14 mouse cellular contexts compared by ENCODE assay signal in genomic region chr14:57536820-57537219, GRCm38 (mm10). TPM values are rescaled to one million over a fixed set of nuclear protein-coding genes. Genes with fewer than 3 reads are reported as not detected.
A peak's percentile ranks its signal among the peaks of the same experiment; 100 is the strongest.
DNase-seq lines count a peak whose midpoint lies in the region; ATAC-seq and TF ChIP-seq lines count a peak whose summit lies in the region.
"Had no signal": no experiment of that assay in that cellular context is flagged by ENCODE, and none has a peak within 500 bp of the region (broad histone marks: within the 10 kb centered on the region; RNA-seq: fewer than 3 reads in every experiment).

No protein-coding gene starts in this region.

- H3K36me3 ChIP-seq in heart, embryonic 11.5 days (ENCODE audit: control insufficient read depth, insufficient read depth, low read length) = no peaks in the 10 kb centered on the region
- 0 out of 2 replicates have a peak, but pooled peaks cover under 1% of the 10 kb centered on the region for H3K36me3 ChIP-seq in intestine, embryonic 16.5 days (ENCODE audit: control insufficient read depth, insufficient read depth, low read length)

- H3K4me3 ChIP-seq in heart, embryonic 11.5 days (ENCODE audit: low read depth, low read length) = no peak overlapping the region
- no peak overlapping the region for H3K4me3 ChIP-seq in left cerebral cortex, adult 2 months
- H3K4me3 ChIP-seq in intestine, embryonic 16.5 days (ENCODE audit: low read length) = no peak overlapping the region

- WGBS in heart, embryonic 11.5 days (ENCODE audit: insufficient replicate concordance) = 43% methylated on average over 9 of the region's 9 CpGs
- 57% methylated on average over 9 of the region's 9 CpGs for WGBS in intestine, embryonic 16.5 days

- H3K4me2 ChIP-seq in heart, embryonic 11.5 days = 0 out of 2 replicates have a peak overlapping the region, but pooled peaks have one; percentile 44
- H3K4me2 ChIP-seq in intestine, embryonic 16.5 days (ENCODE audit: low read depth, low read length) = no peak overlapping the region

- TF ChIP-seq CTCF in left cerebral cortex, adult 2 months (IDR thresholded peaks at IDR 0.05) = no peak

- H3K9me3 ChIP-seq in heart, embryonic 11.5 days (replicated peaks; ENCODE audit: control insufficient read depth, low read length) = no peaks in the 10 kb centered on the region
- H3K9me3 ChIP-seq in intestine, embryonic 16.5 days (ENCODE audit: control insufficient read depth, low read length) = peaks cover 2% of the 10 kb centered on the region; the same call in 1 of the 2 replicates

- ATAC-seq in heart, embryonic 11.5 days (replicated peaks; ENCODE audit: insufficient number of reproducible peaks, low FRiP score, low TSS enrichment) = no peak
- ATAC-seq in intestine, embryonic 16.5 days = no peak

- H3K27ac ChIP-seq in heart, embryonic 11.5 days (ENCODE audit: low read depth, low read length) = no peak overlapping the region; the same call in 1 of the 2 replicates
- peak overlapping the region; percentile 15; the same call in 1 of the 2 replicates for H3K27ac ChIP-seq in left cerebral cortex, adult 2 months
- peak overlapping the region; percentile 68 for H3K27ac ChIP-seq in intestine, embryonic 16.5 days (ENCODE audit: low read length)

- intact Hi-C loops in left cerebral cortex, adult 2 months (cut with DNase I) = no loop called here
- intact Hi-C loops in left cerebral cortex, postnatal 4 days (cut with DNase I) = no loop called here

- peaks cover 22% of the 10 kb centered on the region for H3K27me3 ChIP-seq in heart, embryonic 11.5 days (ENCODE audit: control insufficient read depth, insufficient read depth, low read length)
- H3K27me3 ChIP-seq in intestine, embryonic 16.5 days (replicated peaks; ENCODE audit: control insufficient read depth, insufficient read depth, low read length) = no peaks in the 10 kb centered on the region

- peaks cover 16% of the 10 kb centered on the region for H3K4me1 ChIP-seq in heart, embryonic 11.5 days (ENCODE audit: control insufficient read depth, insufficient read depth, low read length)
- peaks cover 20% of the 10 kb centered on the region; the same call in 1 of the 2 replicates for H3K4me1 ChIP-seq in intestine, embryonic 16.5 days (ENCODE audit: control insufficient read depth, insufficient read depth, low read length)

- no peak overlapping the region for H3K9ac ChIP-seq in heart, embryonic 11.5 days (ENCODE audit: low read depth, low read length)
- no peak overlapping the region for H3K9ac ChIP-seq in intestine, embryonic 16.5 days (ENCODE audit: low read depth, low read length)

- DNase-seq in heart, postnatal 4 days = no peak
- no peak for DNase-seq in left cerebral cortex, adult 2 months (ENCODE audit: extremely low spot score in 1 of 2, low spot score in 2 of 2)
- no peak for DNase-seq in left cerebral cortex, postnatal 4 days
- peak; percentile 60 for DNase-seq in R1 (ENCODE audit: low read depth, low spot score)
- DNase-seq in cerebellum, postnatal 36 days = no peak
- no peak for DNase-seq in cerebellum, adult 18-20 months
- DNase-seq: adrenal gland, adult 8-10 months; gastrocnemius, postnatal 14 days; kidney, adult 11 months; lung, adult 18-20 months; thymus, adult 2 months had no signal

RNA-seq across cellular contexts. Expression of gene Il17d, which starts 12.2 kb away (rescaled TPM):
- 0.45 and 0.49 TPM in 2 replicates for polyA plus RNA-seq in heart, embryonic 11.5 days (2014; fragmentation: Nextera tagmentation; extraction: Ambion mirVana)
- total RNA-seq in heart, postnatal 4 days (2021) = 1 to 10 TPM; 5.6 to 7.0 TPM
- total RNA-seq in left cerebral cortex, adult 2 months (2021) = 10 to 100 TPM; 15.4 to 17.7 TPM
- 10 to 100 TPM; 20.6 to 21.6 TPM for total RNA-seq in left cerebral cortex, postnatal 4 days (2021)
- 0.51 and 4.2 TPM in 2 replicates for polyA plus RNA-seq in intestine, embryonic 16.5 days (2015; fragmentation: Nextera tagmentation; extraction: Ambion mirVana)
- total RNA-seq: common myeloid progenitor, adult 5-6 weeks had no signal

RNA-seq across cellular contexts. Expression of gene Eef1akmt1, which starts 34.6 kb away (rescaled TPM):
- 61.2 and 71.6 TPM in 2 replicates for polyA plus RNA-seq in heart, embryonic 11.5 days (2014; fragmentation: Nextera tagmentation; extraction: Ambion mirVana)
- total RNA-seq in heart, postnatal 4 days (2021) = 10 to 100 TPM; 29.3 to 30.7 TPM
- 10 to 100 TPM; 30.7 to 38.0 TPM for total RNA-seq in left cerebral cortex, adult 2 months (2021)
- total RNA-seq in left cerebral cortex, postnatal 4 days (2021) = 10 to 100 TPM; 29.4 to 29.6 TPM
- polyA plus RNA-seq in intestine, embryonic 16.5 days (2015; fragmentation: Nextera tagmentation; extraction: Ambion mirVana) = 89.8 and 91.7 TPM in 2 replicates
